Mouse (Mus musculus) adrenal gland, adult 2 months (tissue): ENCODE results near the gene Coro7. TPM values are rescaled to one million over a fixed set of nuclear protein-coding genes. Genes with fewer than 3 reads are reported as not detected.
"Not testable (repeated sequence)": the region's sequence is repeated elsewhere in the genome, so short reads cannot be mapped to it uniquely, and the experiment has no call there.

Experiments used
- DNase-seq: peaks from one replicate; pipeline ENCODE4 v3.0.0; 2021
- polyA plus RNA-seq: library from polyadenylated mRNA; depleted of rRNA; stranded (reverse); fragments of >200 nt; gene quantifications from 2 replicates; pipeline ENCODE4 v1.2.3, GENCODE M21; 2012; rRNA removed
- total RNA-seq, 2 experiments: library from RNA; stranded (reverse); gene quantifications; 2 replicates each; pipeline ENCODE4 v1.2.3; 2021

The Coro7 gene
- total and polyA plus RNA-seq, 3 experiments = 27.3 to 58.0 (median 35.5) TPM

- DNase-seq = no peak
These were observed 84.6 kb downstream of the Coro7 start for GRCm38 (mm10) chr16:4594814-4595526.

GRCm38 (mm10) chr16:4593971-4594813 lies 85.4 kb downstream of the Coro7 start, which contains the start of gene Glis2:
Gene Glis2, plus strand, starts transcription at chr16:4594713.
- DNase-seq = peak; percentile 81

GRCm38 (mm10) chr16:4592909-4593875 lies 86.4 kb downstream of the Coro7 start:
- DNase-seq = peak; percentile 59

GRCm38 (mm10) chr16:4590236-4590635 lies 89.3 kb downstream of the Coro7 start:
- no peak for DNase-seq

- no peak for DNase-seq
These were observed 91.9 kb downstream of the Coro7 start for GRCm38 (mm10) chr16:4587516-4588210.

- DNase-seq = peak; percentile 99
These were observed 93.0 kb downstream of the Coro7 start for GRCm38 (mm10) chr16:4586531-4587123.

- DNase-seq = no peak
These were observed 93.7 kb downstream of the Coro7 start for GRCm38 (mm10) chr16:4585642-4586530.

GRCm38 (mm10) chr16:4584438-4584837 lies 95.1 kb downstream of the Coro7 start:
- no peak for DNase-seq

- DNase-seq = no peak
These were observed 95.8 kb downstream of the Coro7 start for GRCm38 (mm10) chr16:4583807-4584206.

GRCm38 (mm10) chr16:4581179-4581578 lies 98.4 kb downstream of the Coro7 start:
- not testable (repeated sequence) for DNase-seq

- DNase-seq = no peak
These were observed 100.9 kb downstream of the Coro7 start for GRCm38 (mm10) chr16:4578630-4579029.

GRCm38 (mm10) chr16:4576873-4577272 lies 102.7 kb downstream of the Coro7 start:
- DNase-seq = no peak

Other genes with a start within 250 kb of the Coro7 start
- gene Srl, start 138.0 kb downstream of the Coro7 start, total RNA-seq = 10 to 100 TPM in 1 of 2 experiments, 1 to 10 TPM in 1; 6.8 to 13.2 TPM
- gene Srl, start 138.0 kb downstream of the Coro7 start, polyA plus RNA-seq = 0.35 and 0.57 TPM in 2 replicates
- gene Tfap4, start 119.9 kb downstream of the Coro7 start, total RNA-seq = 1 to 10 TPM; 3.8 to 6.7 TPM
- gene Tfap4, start 119.9 kb downstream of the Coro7 start, polyA plus RNA-seq = 3.6 and 4.0 TPM in 2 replicates
- gene Glis2, start 85.1 kb downstream of the Coro7 start, total RNA-seq = 10 to 100 TPM; 17.3 to 27.4 TPM
- 28.9 and 29.3 TPM in 2 replicates for gene Glis2, start 85.1 kb downstream of the Coro7 start, polyA plus RNA-seq
- gene Pam16, start 54.8 kb downstream of the Coro7 start, total RNA-seq = 100 to 1,000 TPM; 104 to 111 TPM
- gene Pam16, start 54.8 kb downstream of the Coro7 start, polyA plus RNA-seq = 16.0 and 33.4 TPM in 2 replicates
- 10 to 100 TPM in 1 of 2 experiments, 1 to 10 TPM in 1; 8.4 to 15.4 TPM for gene Vasn, start 39.8 kb downstream of the Coro7 start, total RNA-seq
- 28.1 and 30.9 TPM in 2 replicates for gene Vasn, start 39.8 kb downstream of the Coro7 start, polyA plus RNA-seq
- 100 to 1,000 TPM; 122 to 148 TPM for gene Dnaja3, start 39.8 kb downstream of the Coro7 start, total RNA-seq
- gene Dnaja3, start 39.8 kb downstream of the Coro7 start, polyA plus RNA-seq = 33.2 and 37.5 TPM in 2 replicates
- 1 to 10 TPM; 2.9 to 5.2 TPM for gene Nmral1, start 39.6 kb upstream of the Coro7 start, total RNA-seq
- gene Nmral1, start 39.6 kb upstream of the Coro7 start, polyA plus RNA-seq = 2.4 and 2.5 TPM in 2 replicates
- 10 to 100 TPM; 87.1 to 92.8 TPM for gene Hmox2, start 46.6 kb upstream of the Coro7 start, total RNA-seq
- 21.3 and 30.2 TPM in 2 replicates for gene Hmox2, start 46.6 kb upstream of the Coro7 start, polyA plus RNA-seq
- 100 to 1,000 TPM; 105 to 130 TPM for gene Cdip1, start 110.5 kb upstream of the Coro7 start, total RNA-seq
- 400 and 500 TPM in 2 replicates for gene Cdip1, start 110.5 kb upstream of the Coro7 start, polyA plus RNA-seq
- not detected for gene 4930562C15Rik, start 155.6 kb upstream of the Coro7 start, total RNA-seq
- gene 4930562C15Rik, start 155.6 kb upstream of the Coro7 start, polyA plus RNA-seq = not detected in 2 replicates
- gene Ubald1, start 200.5 kb upstream of the Coro7 start, total RNA-seq = 10 to 100 TPM; 32.8 to 37.8 TPM
- gene Ubald1, start 200.5 kb upstream of the Coro7 start, polyA plus RNA-seq = 59.7 and 68.0 TPM in 2 replicates
- 10 to 100 TPM; 79.3 to 87.4 TPM for gene Mgrn1, start 206.5 kb upstream of the Coro7 start, total RNA-seq
- 134 and 157 TPM in 2 replicates for gene Mgrn1, start 206.5 kb upstream of the Coro7 start, polyA plus RNA-seq